Mouse (Mus musculus) hindbrain, postnatal 0 days (tissue): ENCODE measurements around the gene Gm20721. TPM values are rescaled to one million over a fixed set of nuclear protein-coding genes. Genes with fewer than 3 reads are reported as not detected.

ENCODE experiments used
- ATAC-seq: fragments of 200-750 bp; cut with Nextera tagmentation; 2 replicates; pipeline ENCODE4 v1.8.0; 2017; ENCODE audit warnings: mild to moderate bottlenecking, moderate TSS enrichment, moderate library complexity
- DNase-seq: peaks from one replicate; pipeline ENCODE4 v3.0.0-alpha.2; 2015; ENCODE audit warnings: low spot score
- H3K27ac ChIP-seq: fragments of 300-500 bp; sonication (generic); 2 replicates; pipeline ENCODE4 v1.5.1; 2014; ENCODE audit warnings: mild to moderate bottlenecking
- H3K27me3 ChIP-seq: fragments of 300-500 bp; sonication (generic); 2 replicates; pipeline ENCODE4 v1.6.1; 2014; ENCODE audit warnings: low read length, mixed read lengths; ENCODE audit not compliant: insufficient read depth
- H3K36me3 ChIP-seq: fragments of 300-500 bp; sonication (generic); 2 replicates; pipeline ENCODE4 v1.6.1; 2014; ENCODE audit warnings: low read length, mixed read lengths; ENCODE audit not compliant: insufficient read depth
- H3K4me1 ChIP-seq: fragments of 300-500 bp; sonication (generic); 2 replicates; pipeline ENCODE4 v1.6.1; 2014; ENCODE audit warnings: antibody characterized with exemption, low read length, mixed read lengths; ENCODE audit not compliant: insufficient read depth
- H3K4me2 ChIP-seq: fragments of 300-500 bp; sonication (generic); 2 replicates; pipeline ENCODE4 v1.6.1; 2014; ENCODE audit warnings: low read depth, mild to moderate bottlenecking, low read length, moderate library complexity, mixed read lengths
- H3K4me3 ChIP-seq: fragments of 300-500 bp; sonication (generic); 2 replicates; pipeline ENCODE4 v1.5.1; 2014; ENCODE audit warnings: low read length
- H3K9ac ChIP-seq: fragments of 300-500 bp; sonication (generic); replicated peaks from 2 replicates; pipeline ENCODE4 v1.6.1; 2014; ENCODE audit warnings: mild to moderate bottlenecking, low read length, moderate library complexity, mixed read lengths
- H3K9me3 ChIP-seq: fragments of 300-500 bp; sonication (generic); 2 replicates; pipeline ENCODE4 v1.6.1; 2016; ENCODE audit warnings: low read length, mixed read lengths
- CTCF ChIP-seq: IDR thresholded peaks from 2 replicates; pipeline ENCODE4 v1.5.1; 2016; ENCODE audit warnings: antibody characterized with exemption, control low read depth, low read depth
- WGBS: fragments of 180-500 bp; shearing (Covaris S2); extraction: QIAGEN DNeasy Blood & Tissue Kit; methylation state at CpG from one replicate; pipeline ENCODE4 v1.1.7; 2014; 5-methylcytosine and 5-hydroxymethylcytosine counted together
- polyA plus RNA-seq: library from polyadenylated mRNA; unstranded; fragments of >200 nt; fragmentation: Nextera tagmentation; extraction: Ambion mirVana; gene quantifications from 2 replicates; pipeline ENCODE4 v1.2.1, GENCODE M21; 2015
- total RNA-seq: library from RNA; depleted of rRNA; stranded (reverse); fragments of >200 nt; gene quantifications from 2 replicates; pipeline ENCODE4 v1.2.3, GENCODE M21; 2014

The Gm20721 gene
- total and polyA plus RNA-seq, 2 experiments from 2014 or later, result 13.4 TPM; not detected in 1

DNA sequence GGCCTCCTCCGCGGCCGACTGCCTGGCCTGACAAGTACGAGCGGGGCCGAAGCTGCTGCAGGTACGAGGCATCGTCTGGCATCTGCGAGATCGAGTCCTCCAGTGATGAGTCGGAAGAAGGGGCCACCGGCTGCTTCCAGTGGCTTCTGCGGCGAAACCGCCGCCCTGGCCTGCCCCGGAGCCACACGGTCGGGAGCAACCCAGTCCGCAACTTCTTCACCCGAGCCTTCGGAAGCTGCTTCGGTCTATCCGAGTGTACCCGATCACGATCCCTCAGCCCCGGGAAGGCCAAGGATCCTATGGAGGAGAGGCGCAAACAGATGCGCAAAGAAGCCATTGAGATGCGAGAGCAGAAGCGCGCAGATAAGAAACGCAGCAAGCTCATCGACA lies 46.7 kb downstream of the Gm20721 start:
- H3K9ac ChIP-seq, result no peak overlapping the region
- H3K4me1 ChIP-seq, result no peaks in the 10 kb centered on the region
- WGBS, result 53% methylated on average over 34 of the region's 34 CpGs
- no peak overlapping the region for H3K27ac ChIP-seq
- peak overlapping the region; percentile 57 for H3K4me2 ChIP-seq
- peak overlapping the region; percentile 30 for H3K4me3 ChIP-seq
- ATAC-seq (no peak), DNase-seq (no peak)
- H3K27me3 ChIP-seq, result peaks cover 17% of the 10 kb centered on the region
- peaks cover 6% of the 10 kb centered on the region; the same call in 1 of the 2 replicates for H3K9me3 ChIP-seq
- no peaks in the 10 kb centered on the region for H3K36me3 ChIP-seq
- no peak for TF ChIP-seq CTCF

DNA sequence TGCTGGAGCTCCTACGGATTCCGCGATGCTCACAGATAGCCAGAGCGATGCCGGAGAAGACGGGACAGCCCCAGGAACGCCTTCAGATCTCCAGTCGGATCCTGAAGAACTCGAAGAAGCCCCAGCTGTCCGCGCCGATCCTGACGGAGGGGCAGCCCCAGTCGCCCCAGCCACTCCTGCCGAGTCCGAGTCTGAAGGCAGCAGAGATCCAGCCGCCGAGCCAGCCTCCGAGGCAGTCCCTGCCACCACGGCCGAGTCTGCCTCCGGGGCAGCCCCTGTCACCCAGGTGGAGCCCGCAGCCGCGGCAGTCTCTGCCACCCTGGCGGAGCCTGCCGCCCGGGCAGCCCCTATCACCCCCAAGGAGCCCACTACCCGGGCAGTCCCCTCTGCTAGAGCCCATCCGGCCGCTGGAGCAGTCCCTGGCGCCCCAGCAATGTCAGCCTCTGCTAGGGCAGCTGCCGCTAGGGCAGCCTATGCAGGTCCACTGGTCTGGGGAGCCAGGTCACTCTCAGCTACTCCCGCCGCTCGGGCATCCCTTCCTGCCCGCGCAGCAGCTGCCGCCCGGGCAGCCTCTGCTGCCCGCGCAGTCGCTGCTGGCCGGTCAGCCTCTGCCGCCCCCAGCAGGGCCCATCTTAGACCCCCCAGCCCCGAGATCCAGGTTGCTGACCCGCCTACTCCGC lies 47.3 kb downstream of the Gm20721 start:
- Histone ChIP-seq H3K27me3 (peaks cover 17% of the 10 kb centered on the region), H3K9me3 (peaks cover 6% of the 10 kb centered on the region; the same call in 1 of the 2 replicates), H3K27ac (no peak overlapping the region), H3K4me3 (peak overlapping the region; percentile 30), H3K9ac (no peak overlapping the region), H3K4me1 (no peaks in the 10 kb centered on the region), H3K4me2 (peak overlapping the region; percentile 57), H3K36me3 (no peaks in the 10 kb centered on the region)
- WGBS, result 50% methylated on average over 46 of the region's 48 CpGs
- TF ChIP-seq CTCF, result no peak
- ATAC-seq, result no peak
- no peak for DNase-seq

DNA sequence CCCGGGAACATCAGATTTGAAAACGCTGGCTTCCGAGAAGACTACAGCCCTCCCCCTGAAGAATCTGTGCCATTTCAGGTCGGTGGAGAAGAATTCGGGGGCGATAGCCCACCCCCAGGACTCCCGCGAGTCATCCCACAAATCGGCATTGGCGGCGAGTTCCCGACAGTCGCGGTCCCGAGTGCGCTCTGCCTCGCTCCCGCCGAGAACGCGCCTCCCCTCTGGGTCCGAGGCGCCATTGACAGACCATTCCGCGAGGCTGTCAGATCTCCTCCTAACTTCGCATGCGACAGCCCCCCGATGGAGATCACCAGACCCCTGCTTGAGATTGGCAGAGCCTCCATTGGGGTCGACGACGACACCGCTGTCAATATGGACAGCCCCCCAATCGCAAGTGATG lies 48.0 kb downstream of the Gm20721 start:
- Histone ChIP-seq H3K4me2 (peak overlapping the region; percentile 57; the same call in 1 of the 2 replicates), H3K4me3 (peak overlapping the region; percentile 30), H3K36me3 (no peaks in the 10 kb centered on the region), H3K9me3 (peaks cover 6% of the 10 kb centered on the region; the same call in 1 of the 2 replicates), H3K9ac (no peak overlapping the region), H3K4me1 (no peaks in the 10 kb centered on the region), H3K27me3 (peaks cover 17% of the 10 kb centered on the region), H3K27ac (no peak overlapping the region)
- no peak for TF ChIP-seq CTCF
- ATAC-seq (no peak), DNase-seq (no peak)
- WGBS, result 39% methylated on average over 33 of the region's 33 CpGs

DNA sequence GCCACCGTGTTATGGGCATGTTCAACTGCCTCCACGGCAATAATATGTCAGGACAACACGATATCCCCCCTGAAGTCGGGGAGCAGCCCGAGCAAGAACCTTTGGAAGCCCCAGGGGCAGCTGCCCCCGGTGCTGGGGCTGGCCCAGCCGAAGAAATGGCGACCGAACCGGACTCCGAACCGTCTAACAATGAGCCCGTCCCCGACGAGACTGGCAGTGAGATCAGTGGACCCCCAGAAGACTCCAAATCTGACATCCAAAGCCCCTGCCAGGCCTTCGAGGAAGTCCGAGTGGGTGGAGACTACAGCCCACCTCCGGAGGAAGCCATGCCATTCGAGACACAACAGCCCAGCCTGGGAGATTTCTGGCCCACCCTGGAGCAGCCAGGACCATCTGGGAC lies 48.7 kb downstream of the Gm20721 start:
- ATAC-seq, result no peak
- no peak for TF ChIP-seq CTCF
- 57% methylated on average over 19 of the region's 19 CpGs for WGBS
- no peak overlapping the region for H3K4me2 ChIP-seq
- DNase-seq, result no peak
- peaks cover 6% of the 10 kb centered on the region; the same call in 1 of the 2 replicates for H3K9me3 ChIP-seq
- H3K27ac ChIP-seq, result no peak overlapping the region
- H3K4me3 ChIP-seq, result no peak overlapping the region
- no peaks in the 10 kb centered on the region for H3K36me3 ChIP-seq
- no peaks in the 10 kb centered on the region for H3K4me1 ChIP-seq
- peaks cover 17% of the 10 kb centered on the region for H3K27me3 ChIP-seq
- H3K9ac ChIP-seq, result no peak overlapping the region

DNA sequence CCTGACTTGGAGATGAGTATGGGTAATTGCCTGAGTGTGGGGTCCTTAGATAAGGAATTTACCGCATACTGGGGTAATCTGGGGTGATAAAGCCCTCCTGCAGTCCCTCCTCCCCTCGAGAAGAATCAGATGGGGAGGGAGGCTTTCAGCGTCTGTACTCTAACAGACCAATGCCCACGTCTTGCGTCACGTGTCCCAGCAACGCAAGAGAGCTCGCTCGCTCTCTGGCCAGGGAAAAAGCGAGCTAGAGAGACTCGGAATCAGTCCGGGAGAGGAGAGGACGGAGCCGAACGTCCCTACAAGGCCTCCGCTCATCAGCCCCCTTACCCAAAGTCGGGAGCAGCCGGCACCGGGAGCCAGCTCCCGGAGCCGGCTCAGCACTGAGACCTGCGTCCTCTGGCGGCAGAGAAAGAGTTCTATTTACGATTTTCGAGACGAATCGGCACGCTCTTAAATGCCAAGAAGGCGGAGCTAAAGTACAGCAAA lies 49.4 kb downstream of the Gm20721 start:
- peak overlapping the region; percentile 11; the same call in 1 of the 2 replicates for H3K4me3 ChIP-seq
- TF ChIP-seq CTCF, result peak; percentile 58

DNA sequence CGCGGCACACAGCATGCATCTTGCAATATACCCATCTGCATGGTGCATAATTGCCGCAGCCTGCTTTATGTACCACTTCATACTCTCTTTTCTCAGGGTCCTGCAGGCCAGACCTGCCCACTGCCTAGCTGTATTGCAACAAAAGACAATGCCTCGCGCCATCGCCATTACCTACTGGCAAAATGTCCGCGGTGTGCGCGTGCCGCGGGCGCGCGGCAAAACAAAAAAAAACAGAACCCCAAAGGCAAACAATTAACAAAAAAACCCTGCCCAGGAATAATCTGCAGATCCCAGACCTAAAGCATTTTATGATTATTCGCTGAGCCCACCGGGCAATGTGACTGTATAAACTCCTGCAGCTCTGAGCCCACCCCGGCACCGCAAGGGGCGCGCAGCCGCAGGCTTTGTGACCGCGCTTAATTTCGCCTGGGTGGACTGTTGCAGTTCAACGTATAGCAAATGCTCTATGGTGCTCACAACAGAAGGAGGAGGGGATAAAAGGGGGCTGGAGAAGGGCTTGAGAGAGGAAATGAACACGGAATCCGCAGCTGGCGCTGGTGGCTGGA lies 50.5 kb downstream of the Gm20721 start:
- WGBS, result 50% methylated on average over 29 of the region's 29 CpGs

More for the DNA sequence above, 49.4 kb downstream of the Gm20721 start:
- Histone ChIP-seq H3K4me1 (no peaks in the 10 kb centered on the region), H3K36me3 (no peaks in the 10 kb centered on the region), H3K9me3 (peaks cover 6% of the 10 kb centered on the region; the same call in 1 of the 2 replicates), H3K9ac (no peak overlapping the region), H3K27me3 (peaks cover 17% of the 10 kb centered on the region), H3K4me2 (peak overlapping the region; percentile 67; the same call in 1 of the 2 replicates), H3K27ac (no peak overlapping the region)
- peak; percentile 66 for DNase-seq
- no peak for ATAC-seq
- WGBS, result 50% methylated on average over 29 of the region's 29 CpGs

More for the DNA sequence above, 50.5 kb downstream of the Gm20721 start:
- peak overlapping the region; percentile 7; the same call in 1 of the 2 replicates for H3K27ac ChIP-seq
- peaks cover 6% of the 10 kb centered on the region; the same call in 1 of the 2 replicates for H3K9me3 ChIP-seq
- TF ChIP-seq CTCF, result 0 out of 2 replicates have a peak, but pooled peaks have one; percentile 8
- peaks cover 17% of the 10 kb centered on the region for H3K27me3 ChIP-seq
- ATAC-seq (peak; percentile 4; the same call in 1 of the 2 replicates), DNase-seq (no peak)
- H3K4me3 ChIP-seq, result peak overlapping the region; percentile 53
- H3K4me2 ChIP-seq, result peak overlapping the region; percentile 67
- no peaks in the 10 kb centered on the region for H3K36me3 ChIP-seq
- no peaks in the 10 kb centered on the region for H3K4me1 ChIP-seq
- no peak overlapping the region for H3K9ac ChIP-seq
